19 mouse cellular contexts compared by ENCODE assay signal in the genomic region with DNA sequence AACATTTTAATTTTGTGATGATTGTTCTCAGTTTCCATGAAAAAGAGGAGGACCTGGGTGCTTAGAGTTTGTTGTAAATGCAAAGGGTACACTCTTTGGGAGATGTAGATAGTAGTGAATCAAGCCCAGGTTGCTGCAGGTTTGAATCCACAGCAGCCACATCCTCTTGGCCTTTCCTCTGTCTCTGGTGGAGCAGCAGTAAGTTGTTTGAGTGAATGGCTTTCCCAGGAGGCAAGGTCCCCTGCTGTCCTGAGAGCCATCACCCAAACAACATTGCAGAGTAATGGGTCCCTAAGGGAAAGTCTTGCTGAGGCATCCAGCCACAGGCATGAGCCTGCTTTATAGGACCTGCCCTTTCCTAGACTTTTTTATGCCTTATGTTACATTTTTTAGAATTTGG. TPM values are rescaled to one million over a fixed set of nuclear protein-coding genes. Genes with fewer than 3 reads are reported as not detected.
DNase-seq lines count a peak whose midpoint lies in the region; ATAC-seq lines count a peak whose summit lies in the region.
"Had no signal": no experiment of that assay in that cellular context is flagged by ENCODE, and none has a peak within 500 bp of the region (broad histone marks: within the 10 kb centered on the region; RNA-seq: fewer than 3 reads in every experiment).

No protein-coding gene starts in this region.

- no peak for ATAC-seq in embryonic facial prominence, embryonic 13.5 days (ENCODE audit: insufficient number of reproducible peaks, insufficient read depth, low FRiP score, low TSS enrichment, low read depth)
- ATAC-seq: forebrain, embryonic 15.5 days; intestine, postnatal 0 days had no signal

- H3K4me2 ChIP-seq in embryonic facial prominence, embryonic 13.5 days: no peak overlapping the region
- H3K4me2 ChIP-seq: embryonic facial prominence, embryonic 12.5 days; forebrain, embryonic 12.5 days; forebrain, embryonic 15.5 days; heart, embryonic 11.5 days; hindbrain, embryonic 12.5 days; hindbrain, embryonic 15.5 days had no signal

- H3K4me1 ChIP-seq in embryonic facial prominence, embryonic 13.5 days: peaks cover 10% of the 10 kb centered on the region
- H3K4me1 ChIP-seq in embryonic facial prominence, embryonic 10.5 days: 0 out of 2 replicates have a peak, but pooled peaks cover 3% of the 10 kb centered on the region
- H3K4me1 ChIP-seq in forebrain, embryonic 10.5 days: peaks cover 5% of the 10 kb centered on the region; the same call in 1 of the 2 replicates
- H3K4me1 ChIP-seq: forebrain, embryonic 15.5 days; hindbrain, embryonic 12.5 days had no signal

- H3K9me3 ChIP-seq in embryonic facial prominence, embryonic 13.5 days: 0 out of 2 replicates have a peak, but pooled peaks cover 4% of the 10 kb centered on the region
- no peaks in the 10 kb centered on the region for H3K9me3 ChIP-seq in embryonic facial prominence, embryonic 10.5 days
- H3K9me3 ChIP-seq in forebrain, embryonic 10.5 days: no peaks in the 10 kb centered on the region
- H3K9me3 ChIP-seq: embryonic facial prominence, embryonic 12.5 days; forebrain, embryonic 12.5 days; forebrain, embryonic 15.5 days; hindbrain, embryonic 12.5 days; hindbrain, embryonic 15.5 days had no signal

- H3K27me3 ChIP-seq in embryonic facial prominence, embryonic 13.5 days: no peaks in the 10 kb centered on the region
- H3K27me3 ChIP-seq in embryonic facial prominence, embryonic 10.5 days (replicated peaks; ENCODE audit: low read depth, poor library complexity, severe bottlenecking): no peaks in the 10 kb centered on the region
- H3K27me3 ChIP-seq in forebrain, embryonic 10.5 days (ENCODE audit: poor library complexity, severe bottlenecking): no peaks in the 10 kb centered on the region
- H3K27me3 ChIP-seq: embryonic facial prominence, embryonic 12.5 days; forebrain, embryonic 12.5 days; forebrain, embryonic 15.5 days; hindbrain, embryonic 12.5 days; hindbrain, embryonic 15.5 days had no signal

- no peaks in the 10 kb centered on the region for H3K36me3 ChIP-seq in embryonic facial prominence, embryonic 13.5 days
- no peaks in the 10 kb centered on the region for H3K36me3 ChIP-seq in embryonic facial prominence, embryonic 10.5 days (replicated peaks)
- H3K36me3 ChIP-seq in forebrain, embryonic 10.5 days (replicated peaks): no peaks in the 10 kb centered on the region
- H3K36me3 ChIP-seq: embryonic facial prominence, embryonic 12.5 days; forebrain, embryonic 12.5 days; forebrain, embryonic 15.5 days; hindbrain, embryonic 12.5 days; hindbrain, embryonic 15.5 days had no signal

- no peak overlapping the region for H3K9ac ChIP-seq in embryonic facial prominence, embryonic 13.5 days
- H3K9ac ChIP-seq: embryonic facial prominence, embryonic 12.5 days; forebrain, embryonic 12.5 days; forebrain, embryonic 15.5 days; hindbrain, embryonic 12.5 days; hindbrain, embryonic 15.5 days had no signal

- peak overlapping the region; percentile 29; the same call in 1 of the 2 replicates for H3K27ac ChIP-seq in embryonic facial prominence, embryonic 13.5 days
- no peak overlapping the region for H3K27ac ChIP-seq in embryonic facial prominence, embryonic 10.5 days (replicated peaks)
- H3K27ac ChIP-seq in forebrain, embryonic 10.5 days: no peak overlapping the region
- H3K27ac ChIP-seq: embryonic facial prominence, embryonic 12.5 days; forebrain, embryonic 12.5 days; forebrain, embryonic 15.5 days; hindbrain, embryonic 12.5 days; hindbrain, embryonic 15.5 days had no signal

- no peak for DNase-seq in embryonic facial prominence, embryonic 10.5 days (ENCODE audit: low spot score)
- DNase-seq in ES-CJ7 (ENCODE audit: low read depth, low spot score) (peak; percentile 27), ZHBTc4 (ENCODE audit: low read depth, low spot score) (peak; percentile 64)
- DNase-seq in forebrain, embryonic 10.5 days (ENCODE audit: extremely low spot score, low spot score): no peak
- no peak for DNase-seq in spleen, postnatal 36 days (ENCODE audit: low spot score in 2 of 2)
- DNase-seq: adrenal gland, postnatal 10 days; adrenal gland, postnatal 36 days; cerebellum, adult 18-20 months; cerebellum, adult 9-10 months; cerebellum, postnatal 14 days; gastrocnemius, postnatal 25 days had no signal

- H3K4me3 ChIP-seq in embryonic facial prominence, embryonic 13.5 days: no peak overlapping the region
- no peak overlapping the region for H3K4me3 ChIP-seq in embryonic facial prominence, embryonic 10.5 days
- H3K4me3 ChIP-seq in forebrain, embryonic 10.5 days: no peak overlapping the region
- H3K4me3 ChIP-seq: embryonic facial prominence, embryonic 12.5 days; forebrain, embryonic 12.5 days; forebrain, embryonic 15.5 days; hindbrain, embryonic 12.5 days; hindbrain, embryonic 15.5 days had no signal

RNA-seq across cellular contexts. Expression of a gene that starts 37.1 kb away (rescaled TPM):
- polyA plus RNA-seq in embryonic facial prominence, embryonic 13.5 days (2015; fragmentation: Nextera tagmentation; extraction: Ambion mirVana): 0.73 and 0.81 TPM in 2 replicates
- 1.0 and 1.6 TPM in 2 replicates for polyA plus RNA-seq in embryonic facial prominence, embryonic 10.5 days (2016; fragmentation: Nextera tagmentation; extraction: Ambion mirVana)
- 2.6 and 2.7 TPM in 2 replicates for polyA plus RNA-seq in forebrain, embryonic 10.5 days (2016; fragmentation: Nextera tagmentation; extraction: Ambion mirVana)

Comparison
In these comparisons a context has a peak if more than half of its experiments do, and no peak if none do; other contexts are left out.
1. DNase-seq: peak in ES-CJ7 (single experiment) and ZHBTc4 (single experiment); none in embryonic facial prominence, embryonic 10.5 days (single experiment), forebrain, embryonic 10.5 days (single experiment) and spleen, postnatal 36 days (0 of 2).